Mouse (Mus musculus): ENCODE data around the gene Epn2. TPM values are rescaled to one million over a fixed set of nuclear protein-coding genes. Genes with fewer than 3 reads are reported as not detected.

Epn2 gene
- total RNA-seq, 1 experiment: 33.1 TPM

- no peak overlapping the region for H3K4me3 ChIP-seq (ENCODE audit: insufficient read depth in 1 of 2, low read depth in 1 of 2, low read length in 2 of 2, poor library complexity in 1 of 2, severe bottlenecking in 1 of 2)
- H3K4me1 ChIP-seq (ENCODE audit: control insufficient read depth in 2 of 2, insufficient read depth in 2 of 2, low read length in 2 of 2, poor library complexity in 1 of 2): peaks cover 7% of the 10 kb centered on the region in 2 experiments; a peak in 3 of 4 replicates
- no peaks in the 10 kb centered on the region for H3K36me3 ChIP-seq (ENCODE audit: control insufficient read depth, insufficient read depth, low read length, poor library complexity, severe bottlenecking)
- in situ Hi-C loops (cut with MboI; ENCODE audit: low sequenced_read_pairs in 2 of 2, unreplicated experiment in 2 of 2): no loop called here
- no peak overlapping the region for H3K27ac ChIP-seq (ENCODE audit: insufficient read depth, low read depth, low read length, poor library complexity, severe bottlenecking)
- no peaks in the 10 kb centered on the region for H3K9me3 ChIP-seq (ENCODE audit: control insufficient read depth, insufficient read depth, low read depth, low read length)
- no peak overlapping the region for H3K9ac ChIP-seq (ENCODE audit: insufficient read depth, low read depth, low read length, poor library complexity, severe bottlenecking)
- TF ChIP-seq CHD2 (IDR thresholded peaks at IDR 0.05; ENCODE audit: low read depth, low read length) (no peak), MAFK (IDR thresholded peaks at IDR 0.05; ENCODE audit: insufficient read depth, low read depth, low read length) (no peak), ZC3H11A (IDR thresholded peaks at IDR 0.05; ENCODE audit: borderline replicate concordance, low read depth, low read length) (no peak), ZNF384 (IDR thresholded peaks at IDR 0.05; ENCODE audit: low read depth, low read length) (no peak), HCFC1 (IDR thresholded peaks at IDR 0.05; ENCODE audit: borderline replicate concordance, insufficient read depth, low read length) (no peak)
- no peak for DNase-seq (ENCODE audit: low read depth, low spot score)
Measured at GRCm38 (mm10) chr11:61573266-61573665, 6.2 kb downstream of the Epn2 start.

- Histone ChIP-seq H3K4me1 (ENCODE audit: control insufficient read depth in 2 of 2, insufficient read depth in 2 of 2, low read length in 2 of 2, poor library complexity in 1 of 2) (peaks cover 2 to 3% of the 10 kb centered on the region in 2 experiments; a peak in 3 of 4 replicates), H3K36me3 (ENCODE audit: control insufficient read depth, insufficient read depth, low read length, poor library complexity, severe bottlenecking) (no peaks in the 10 kb centered on the region), H3K27ac (ENCODE audit: insufficient read depth, low read depth, low read length, poor library complexity, severe bottlenecking) (no peak overlapping the region), H3K9me3 (ENCODE audit: control insufficient read depth, insufficient read depth, low read depth, low read length) (no peaks in the 10 kb centered on the region), H3K4me3 (ENCODE audit: insufficient read depth in 1 of 2, low read depth in 1 of 2, low read length in 2 of 2, poor library complexity in 1 of 2, severe bottlenecking in 1 of 2) (no peak overlapping the region), H3K9ac (ENCODE audit: insufficient read depth, low read depth, low read length, poor library complexity, severe bottlenecking) (no peak overlapping the region)
- no peak for TF ChIP-seq MAFK (IDR thresholded peaks at IDR 0.05; ENCODE audit: insufficient read depth, low read depth, low read length)
- no peak for TF ChIP-seq ZNF384 (IDR thresholded peaks at IDR 0.05; ENCODE audit: low read depth, low read length)
- TF ChIP-seq HCFC1 (IDR thresholded peaks at IDR 0.05; ENCODE audit: borderline replicate concordance, insufficient read depth, low read length): no peak
- no peak for TF ChIP-seq ZC3H11A (IDR thresholded peaks at IDR 0.05; ENCODE audit: borderline replicate concordance, low read depth, low read length)
- no peak for TF ChIP-seq CHD2 (IDR thresholded peaks at IDR 0.05; ENCODE audit: low read depth, low read length)
- DNase-seq (ENCODE audit: low read depth, low spot score): no peak
- in situ Hi-C loops (cut with MboI; ENCODE audit: low sequenced_read_pairs in 2 of 2, unreplicated experiment in 2 of 2): no loop called here
Measured at GRCm38 (mm10) chr11:61571225-61571624, 8.3 kb downstream of the Epn2 start.

GRCm38 (mm10) chr11:61569671-61570070 is 9.8 kb downstream of the Epn2 start:
- Histone ChIP-seq H3K36me3 (ENCODE audit: control insufficient read depth, insufficient read depth, low read length, poor library complexity, severe bottlenecking) (no peaks in the 10 kb centered on the region), H3K4me3 (ENCODE audit: insufficient read depth in 1 of 2, low read depth in 1 of 2, low read length in 2 of 2, poor library complexity in 1 of 2, severe bottlenecking in 1 of 2) (no peak overlapping the region), H3K9me3 (ENCODE audit: control insufficient read depth, insufficient read depth, low read depth, low read length) (no peaks in the 10 kb centered on the region), H3K9ac (ENCODE audit: insufficient read depth, low read depth, low read length, poor library complexity, severe bottlenecking) (no peak overlapping the region), H3K27ac (ENCODE audit: insufficient read depth, low read depth, low read length, poor library complexity, severe bottlenecking) (no peak overlapping the region), H3K4me1 (ENCODE audit: control insufficient read depth in 2 of 2, insufficient read depth in 2 of 2, low read length in 2 of 2, poor library complexity in 1 of 2) (peaks cover 2 to 3% of the 10 kb centered on the region in 2 experiments; a peak in 3 of 4 replicates)
- DNase-seq (ENCODE audit: low read depth, low spot score): no peak
- TF ChIP-seq MAFK (IDR thresholded peaks at IDR 0.05; ENCODE audit: insufficient read depth, low read depth, low read length) (no peak), HCFC1 (IDR thresholded peaks at IDR 0.05; ENCODE audit: borderline replicate concordance, insufficient read depth, low read length) (no peak), ZNF384 (IDR thresholded peaks at IDR 0.05; ENCODE audit: low read depth, low read length) (no peak), CHD2 (IDR thresholded peaks at IDR 0.05; ENCODE audit: low read depth, low read length) (no peak), ZC3H11A (IDR thresholded peaks at IDR 0.05; ENCODE audit: borderline replicate concordance, low read depth, low read length) (no peak)
- in situ Hi-C loops (cut with MboI; ENCODE audit: low sequenced_read_pairs in 2 of 2, unreplicated experiment in 2 of 2): no loop called here

GRCm38 (mm10) chr11:61564566-61564965 is 14.9 kb downstream of the Epn2 start:
- TF ChIP-seq HCFC1 (IDR thresholded peaks at IDR 0.05; ENCODE audit: borderline replicate concordance, insufficient read depth, low read length) (no peak), ZC3H11A (IDR thresholded peaks at IDR 0.05; ENCODE audit: borderline replicate concordance, low read depth, low read length) (no peak), ZNF384 (IDR thresholded peaks at IDR 0.05; ENCODE audit: low read depth, low read length) (no peak), MAFK (IDR thresholded peaks at IDR 0.05; ENCODE audit: insufficient read depth, low read depth, low read length) (no peak), CHD2 (IDR thresholded peaks at IDR 0.05; ENCODE audit: low read depth, low read length) (no peak)
- Histone ChIP-seq H3K9me3 (ENCODE audit: control insufficient read depth, insufficient read depth, low read depth, low read length) (no peaks in the 10 kb centered on the region), H3K27ac (ENCODE audit: insufficient read depth, low read depth, low read length, poor library complexity, severe bottlenecking) (no peak overlapping the region), H3K4me1 (ENCODE audit: control insufficient read depth in 2 of 2, insufficient read depth in 2 of 2, low read length in 2 of 2, poor library complexity in 1 of 2) (peaks cover 0 to 5% of the 10 kb centered on the region in 2 experiments; a peak in 1 of 4 replicates), H3K9ac (ENCODE audit: insufficient read depth, low read depth, low read length, poor library complexity, severe bottlenecking) (no peak overlapping the region), H3K4me3 (ENCODE audit: insufficient read depth in 1 of 2, low read depth in 1 of 2, low read length in 2 of 2, poor library complexity in 1 of 2, severe bottlenecking in 1 of 2) (no peak overlapping the region), H3K36me3 (ENCODE audit: control insufficient read depth, insufficient read depth, low read length, poor library complexity, severe bottlenecking) (peaks cover 3% of the 10 kb centered on the region; the same call in 1 of the 2 replicates)
- in situ Hi-C loops (cut with MboI; ENCODE audit: low sequenced_read_pairs in 2 of 2, unreplicated experiment in 2 of 2): no loop called here
- DNase-seq (ENCODE audit: low read depth, low spot score): no peak

Data from ES-E14 (cell line).